ENCODE assay signal across 10 mouse cellular contexts in genomic region chr10:78439550-78439949, GRCm38 (mm10). TPM values are rescaled to one million over a fixed set of nuclear protein-coding genes. Genes with fewer than 3 reads are reported as not detected.
DNase-seq lines count a peak whose midpoint lies in the region; ATAC-seq and TF ChIP-seq lines count a peak whose summit lies in the region.
"Had no signal": no experiment of that assay in that cellular context is flagged by ENCODE, and none has a peak within 500 bp of the region (broad histone marks: within the 10 kb centered on the region; RNA-seq: fewer than 3 reads in every experiment).

No protein-coding gene starts in this region.

- TF ChIP-seq CTCF in lung, embryonic 14.5 days (IDR thresholded peaks at IDR 0.05; ENCODE audit: low read depth) = peak; percentile 70
- peak; percentile 56; the same call in 1 of the 2 replicates for TF ChIP-seq CTCF in embryonic fibroblast, embryonic 13.5 days (IDR thresholded peaks at IDR 0.05; ENCODE audit: borderline replicate concordance, insufficient read depth, low read length)
- peak; percentile 69 for TF ChIP-seq CTCF in stomach, postnatal 0 days (IDR thresholded peaks at IDR 0.05; ENCODE audit: low read depth)

- H3K27ac ChIP-seq in lung, embryonic 14.5 days (ENCODE audit: low read depth) = no peak overlapping the region
- no peak overlapping the region for H3K27ac ChIP-seq in embryonic fibroblast, embryonic 13.5 days (ENCODE audit: insufficient read depth, low read length)
- H3K27ac ChIP-seq in stomach, postnatal 0 days (replicated peaks) = no peak overlapping the region
- H3K27ac ChIP-seq: liver, embryonic 15.5 days had no signal

- no peak overlapping the region for H3K4me3 ChIP-seq in lung, embryonic 14.5 days (ENCODE audit: low read depth, low read length)
- H3K4me3 ChIP-seq in embryonic fibroblast, embryonic 13.5 days (ENCODE audit: insufficient read depth, low read length) = no peak overlapping the region
- no peak overlapping the region for H3K4me3 ChIP-seq in stomach, postnatal 0 days (ENCODE audit: low read depth, low read length)
- H3K4me3 ChIP-seq: liver, embryonic 15.5 days had no signal

- H3K36me3 ChIP-seq in lung, embryonic 14.5 days (ENCODE audit: insufficient read depth) = peaks cover 3% of the 10 kb centered on the region; the same call in 1 of the 2 replicates
- H3K36me3 ChIP-seq in stomach, postnatal 0 days (ENCODE audit: control insufficient read depth, insufficient read depth, low read length) = no peaks in the 10 kb centered on the region

- H3K9ac ChIP-seq in lung, embryonic 14.5 days = no peak overlapping the region
- H3K9ac ChIP-seq in stomach, postnatal 0 days (ENCODE audit: low read length) = no peak overlapping the region
- H3K9ac ChIP-seq: liver, embryonic 15.5 days had no signal

- H3K27me3 ChIP-seq in lung, embryonic 14.5 days (ENCODE audit: insufficient read depth, low read length) = no peaks in the 10 kb centered on the region
- no peaks in the 10 kb centered on the region for H3K27me3 ChIP-seq in stomach, postnatal 0 days (ENCODE audit: control insufficient read depth, insufficient read depth, low read length)

- no peak for TF ChIP-seq EP300 in stomach, postnatal 0 days (optimal IDR thresholded peaks at IDR 0.05)

- H3K9me3 ChIP-seq in lung, embryonic 14.5 days (ENCODE audit: low read depth, low read length) = no peaks in the 10 kb centered on the region
- H3K9me3 ChIP-seq in stomach, postnatal 0 days (ENCODE audit: control insufficient read depth, low read length) = no peaks in the 10 kb centered on the region
- H3K9me3 ChIP-seq: liver, embryonic 15.5 days had no signal

- 70% methylated on average over 4 of the region's 5 CpGs for WGBS in lung, embryonic 14.5 days
- 55% methylated on average over 5 of the region's 5 CpGs for WGBS in stomach, postnatal 0 days

- ATAC-seq in lung, embryonic 14.5 days (ENCODE audit: insufficient read depth) = no peak
- ATAC-seq in stomach, postnatal 0 days (ENCODE audit: low FRiP score, low TSS enrichment) = no peak

- TF ChIP-seq POLR2A in embryonic fibroblast, embryonic 13.5 days (IDR thresholded peaks at IDR 0.05; ENCODE audit: low read depth, low read length) = no peak

- DNase-seq in embryo, embryonic 10 days (ENCODE audit: low spot score) = peak; percentile 45
- no peak for DNase-seq in embryo, embryonic 9.5 days (ENCODE audit: extremely low spot score)
- no peak for DNase-seq in lung, embryonic 14.5 days
- DNase-seq in lung, postnatal 25 days (ENCODE audit: low spot score) = no peak
- DNase-seq in stomach, postnatal 0 days (ENCODE audit: low spot score) = no peak
- no peak for DNase-seq in ovary, postnatal 10 days (ENCODE audit: low spot score)
- DNase-seq in layer of hippocampus, adult 18-20 months (ENCODE audit: low spot score in 2 of 2) = no peak
- DNase-seq: cerebellum, adult 9-10 months had no signal

- H3K4me2 ChIP-seq in lung, embryonic 14.5 days = no peak overlapping the region
- H3K4me2 ChIP-seq in stomach, postnatal 0 days (replicated peaks; ENCODE audit: low read depth) = no peak overlapping the region
- H3K4me2 ChIP-seq: liver, embryonic 15.5 days had no signal

- no peaks in the 10 kb centered on the region for H3K4me1 ChIP-seq in lung, embryonic 14.5 days (ENCODE audit: insufficient read depth)
- H3K4me1 ChIP-seq in embryonic fibroblast, embryonic 13.5 days (ENCODE audit: control insufficient read depth, insufficient read depth, low read length) = no peaks in the 10 kb centered on the region
- no peaks in the 10 kb centered on the region for H3K4me1 ChIP-seq in stomach, postnatal 0 days (replicated peaks; ENCODE audit: control insufficient read depth, insufficient read depth)
- H3K4me1 ChIP-seq: liver, embryonic 15.5 days had no signal

RNA-seq across cellular contexts. Expression of gene Cstb, which starts 14.1 kb away (rescaled TPM):
- polyA plus RNA-seq in lung, embryonic 14.5 days (2014; fragmentation: Nextera tagmentation; extraction: Ambion mirVana) = 201 and 211 TPM in 2 replicates
- polyA plus RNA-seq in embryonic fibroblast, embryonic 13.5 days (2011; ENCODE audit: insufficient read length, low read depth, missing spikeins) = 386 and 437 TPM in 2 replicates
- polyA plus RNA-seq in stomach, postnatal 0 days (2015; fragmentation: Nextera tagmentation; extraction: Ambion mirVana) = 636 and 675 TPM in 2 replicates
- total RNA-seq in layer of hippocampus, adult 18-20 months (2021) = 10 to 100 TPM; 39.1 to 40.5 TPM

RNA-seq across cellular contexts. Expression of gene Pdxk, which starts 25.2 kb away (rescaled TPM):
- 5.9 and 6.9 TPM in 2 replicates for polyA plus RNA-seq in lung, embryonic 14.5 days (2014; fragmentation: Nextera tagmentation; extraction: Ambion mirVana)
- 8.4 and 12.4 TPM in 2 replicates for polyA plus RNA-seq in embryonic fibroblast, embryonic 13.5 days (2011; ENCODE audit: insufficient read length, low read depth, missing spikeins)
- polyA plus RNA-seq in stomach, postnatal 0 days (2015; fragmentation: Nextera tagmentation; extraction: Ambion mirVana) = 5.3 and 5.6 TPM in 2 replicates
- 100 to 1,000 TPM in 1 of 2 experiments, 10 to 100 TPM in 1; 99.5 to 106 TPM for total RNA-seq in layer of hippocampus, adult 18-20 months (2021)

RNA-seq across cellular contexts. Expression of gene Rrp1, which starts 26.7 kb away (rescaled TPM):
- polyA plus RNA-seq in lung, embryonic 14.5 days (2014; fragmentation: Nextera tagmentation; extraction: Ambion mirVana) = 239 and 249 TPM in 2 replicates
- polyA plus RNA-seq in embryonic fibroblast, embryonic 13.5 days (2011; ENCODE audit: insufficient read length, low read depth, missing spikeins) = 130 and 139 TPM in 2 replicates
- 148 TPM in 2 replicates for polyA plus RNA-seq in stomach, postnatal 0 days (2015; fragmentation: Nextera tagmentation; extraction: Ambion mirVana)
- 100 to 1,000 TPM; 361 to 370 TPM for total RNA-seq in layer of hippocampus, adult 18-20 months (2021)
